Mouse (Mus musculus) liver, adult 2 months (tissue): Measurements from ENCODE around the gene Akap8l.

Source experiments
- CTCF ChIP-seq: fragments of 200-500 bp; IDR thresholded peaks from 2 replicates; pipeline ENCODE4 v1.5.1; 2011; ENCODE audit warnings: low read depth, low read length, control low read depth
- POLR2A ChIP-seq: fragments of 200-500 bp; IDR thresholded peaks from 2 replicates; pipeline ENCODE4 v1.6.1; 2011; ENCODE audit warnings: low read length, control low read depth; ENCODE audit not compliant: insufficient read depth; ENCODE audit errors: extremely low read depth

GRCm38 (mm10) chr17:32353696-32354095 lies 3.3 kb upstream of the Akap8l start:
- no peak for TF ChIP-seq POLR2A
- no peak for TF ChIP-seq CTCF
